Mouse (Mus musculus): ENCODE data around the gene Ap2b1. TPM values are rescaled to one million over a fixed set of nuclear protein-coding genes. Genes with fewer than 3 reads are reported as not detected.

The Ap2b1 gene
- total RNA-seq, 2 experiments from 2014 or later, result 34.3 to 35.7 TPM

GRCm38 (mm10) chr11:83432533-83432932, 133.7 kb downstream of the Ap2b1 start:
- intact Hi-C loops (cut with DNase I; ENCODE audit: low total_unique reads), result no loop called here
- no peak for DNase-seq

GRCm38 (mm10) chr11:83437377-83437776, 138.6 kb downstream of the Ap2b1 start, which contains the start of gene 1700020L24Rik:
Gene 1700020L24Rik (plus strand): TSS chr11:83437677.
- intact Hi-C loops (cut with DNase I; ENCODE audit: low total_unique reads), result no loop called here
- no peak for DNase-seq

- intact Hi-C loops (cut with DNase I; ENCODE audit: low total_unique reads), result no loop called here
- DNase-seq, result no peak
Observed at GRCm38 (mm10) chr11:83439426-83440060, 140.7 kb downstream of the Ap2b1 start.

DNA sequence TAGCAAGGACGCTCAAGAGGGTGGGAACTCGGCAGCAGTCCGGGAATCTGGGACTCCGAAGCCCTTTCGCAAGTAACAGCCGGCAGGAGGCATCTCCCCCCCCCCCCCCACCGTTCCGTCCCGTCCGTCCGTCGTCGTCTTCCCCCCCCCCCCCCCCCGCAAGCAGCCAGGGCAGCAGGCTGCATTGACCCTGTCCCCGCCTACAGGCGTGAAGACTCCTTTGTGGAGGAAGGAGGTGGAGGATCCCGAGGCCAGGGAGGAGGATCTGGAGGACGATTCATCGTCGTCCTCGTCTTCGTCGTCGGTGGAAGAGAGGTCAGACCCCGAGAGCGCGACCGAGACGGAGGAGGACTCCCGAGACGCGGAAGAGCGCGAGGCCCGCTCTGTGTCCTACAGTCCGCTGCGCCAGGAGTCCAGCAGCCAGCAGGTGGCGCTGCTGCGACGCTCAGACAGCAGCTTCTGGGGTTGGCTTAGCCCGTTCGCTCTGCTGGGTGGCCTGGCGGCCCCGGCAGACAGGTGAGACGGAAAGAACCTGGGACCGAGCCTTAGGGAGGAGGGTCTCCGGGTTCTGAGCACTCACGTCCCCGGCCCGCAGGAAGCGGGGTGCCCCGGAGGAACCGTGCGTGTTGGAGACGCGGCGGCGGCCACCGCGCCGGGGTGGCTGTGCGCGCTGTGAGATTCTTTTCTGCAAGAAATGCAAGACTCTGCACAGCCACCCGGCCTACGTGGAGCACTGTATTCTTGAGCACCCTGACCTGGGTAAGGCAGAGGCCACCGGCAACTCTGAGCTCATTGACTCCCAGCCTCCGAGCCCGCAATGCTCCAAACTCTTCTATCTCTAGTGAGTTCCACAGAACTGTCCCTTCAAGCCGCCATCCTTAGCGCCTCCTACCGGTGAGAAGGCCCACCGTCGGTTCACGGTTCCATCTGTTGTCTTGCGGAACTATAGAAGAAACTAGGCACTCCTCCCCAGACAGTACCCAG, 141.5 kb downstream of the Ap2b1 start:
- intact Hi-C loops (cut with DNase I; ENCODE audit: low total_unique reads), result no loop called here
- DNase-seq, result peak; percentile 82

DNA sequence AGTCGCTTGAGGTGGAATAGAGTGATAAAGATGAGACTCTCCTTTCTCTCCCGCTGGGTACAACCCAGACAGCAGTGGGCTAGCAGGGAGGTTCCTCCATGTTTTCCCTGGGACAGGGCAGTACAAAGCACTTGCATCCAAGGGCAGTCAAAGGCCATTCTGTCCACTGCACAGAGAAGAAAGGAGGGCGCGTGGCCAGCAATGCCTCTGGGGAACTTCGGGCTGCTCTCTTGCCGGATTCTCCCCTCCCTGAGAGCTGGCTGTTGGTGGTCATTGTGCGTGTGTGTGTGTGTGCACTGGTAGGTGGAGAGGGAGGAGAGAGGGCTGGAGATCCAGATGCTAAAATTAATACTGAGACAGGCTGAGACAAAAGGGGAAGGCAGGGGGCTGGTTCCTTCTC, 142.4 kb downstream of the Ap2b1 start:
- intact Hi-C loops (cut with DNase I; ENCODE audit: low total_unique reads), result no loop called here
- DNase-seq, result peak; percentile 49

- DNase-seq, result peak; percentile 64
- intact Hi-C loops (cut with DNase I; ENCODE audit: low total_unique reads), result loop anchor here (2.0 kb wide), 1 partner anchor 26 kb away; no protein-coding TSS in a partner anchor
Observed at GRCm38 (mm10) chr11:83442596-83443267, 143.9 kb downstream of the Ap2b1 start.

DNA sequence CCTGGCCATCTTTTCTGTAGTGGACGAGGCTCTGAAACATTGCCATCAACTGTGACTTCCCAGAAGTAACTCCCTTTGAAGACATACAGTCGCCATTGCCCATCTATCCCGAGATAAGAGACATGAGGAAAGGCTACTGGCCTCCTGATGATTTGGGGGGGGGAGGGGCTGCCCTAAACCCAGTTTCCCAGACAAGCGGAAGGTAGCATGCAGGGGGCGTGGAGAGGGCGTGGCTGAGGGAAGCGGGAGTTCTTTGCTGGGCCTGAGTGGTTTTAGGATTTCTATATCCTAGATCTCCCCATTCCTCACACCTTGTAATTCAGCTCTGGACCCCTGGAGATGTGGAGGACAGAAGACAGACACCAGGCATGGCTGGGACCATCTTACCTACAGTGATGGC, 145.0 kb downstream of the Ap2b1 start:
- intact Hi-C loops (cut with DNase I; ENCODE audit: low total_unique reads), result loop anchor here (2.0 kb wide), 1 partner anchor 25 kb away; no protein-coding TSS in a partner anchor
- no peak for DNase-seq

DNA sequence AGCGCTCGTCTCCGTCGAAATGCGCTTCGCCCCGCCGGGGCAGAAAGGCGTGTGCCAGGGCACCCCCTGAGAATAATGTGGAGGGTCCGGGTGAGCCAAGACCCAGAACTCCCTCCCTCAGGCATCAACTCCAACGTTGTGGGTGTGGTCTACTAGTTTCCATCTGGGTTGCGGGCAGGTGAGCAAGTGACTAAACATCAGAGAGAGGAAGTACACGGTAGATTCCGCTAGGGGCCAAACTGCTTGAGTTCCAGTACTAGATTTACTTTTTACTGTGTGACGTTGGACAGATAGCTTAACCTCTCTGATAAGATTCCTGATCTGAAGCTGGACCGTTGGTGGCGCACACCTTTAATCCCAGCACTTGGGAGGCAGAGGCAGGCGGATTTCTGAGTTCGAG, 146.2 kb downstream of the Ap2b1 start:
- intact Hi-C loops (cut with DNase I; ENCODE audit: low total_unique reads), result no loop called here
- no peak for DNase-seq

DNA sequence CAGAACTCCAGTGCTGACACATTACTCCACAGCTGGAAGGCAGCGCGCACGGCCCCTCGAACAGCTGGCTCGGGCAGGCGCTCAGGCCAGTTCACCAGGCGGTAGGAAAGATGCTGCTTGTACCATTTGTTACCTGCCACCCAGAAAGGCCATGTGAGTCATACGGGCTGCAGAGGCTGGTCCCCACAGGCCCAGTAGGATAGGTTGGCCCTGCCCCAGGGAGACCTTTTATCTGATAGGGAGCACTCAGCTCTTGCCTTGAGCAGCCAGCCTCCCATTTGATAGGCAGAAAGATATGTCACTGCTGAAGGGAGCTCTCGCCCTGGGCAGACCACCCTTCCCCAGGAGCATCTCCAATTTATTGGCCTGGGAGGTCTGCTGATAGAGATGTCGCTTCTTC, 148.8 kb downstream of the Ap2b1 start:
- peak; percentile 14 for DNase-seq
- intact Hi-C loops (cut with DNase I; ENCODE audit: low total_unique reads), result no loop called here

GRCm38 (mm10) chr11:83448021-83448926, 149.4 kb downstream of the Ap2b1 start:
- DNase-seq, result peak; percentile 44
- intact Hi-C loops (cut with DNase I; ENCODE audit: low total_unique reads), result no loop called here

DNA sequence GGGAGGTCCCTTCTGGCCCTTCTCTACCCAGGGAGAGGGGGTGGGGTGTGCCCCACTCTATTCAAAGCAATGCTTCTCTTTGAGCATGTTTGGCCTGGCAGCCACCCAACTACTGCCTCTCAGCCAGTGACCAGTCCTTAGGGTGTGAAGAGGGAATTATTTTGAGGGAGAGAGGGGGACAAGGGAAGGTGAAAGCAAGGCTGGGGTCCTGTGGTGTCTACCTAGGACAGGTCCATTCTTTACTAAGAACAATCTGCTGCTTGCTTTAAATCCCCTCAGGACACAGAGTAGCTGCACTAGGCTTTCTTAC, 150.1 kb downstream of the Ap2b1 start:
- peak; percentile 25 for DNase-seq
- intact Hi-C loops (cut with DNase I; ENCODE audit: low total_unique reads), result no loop called here

DNA sequence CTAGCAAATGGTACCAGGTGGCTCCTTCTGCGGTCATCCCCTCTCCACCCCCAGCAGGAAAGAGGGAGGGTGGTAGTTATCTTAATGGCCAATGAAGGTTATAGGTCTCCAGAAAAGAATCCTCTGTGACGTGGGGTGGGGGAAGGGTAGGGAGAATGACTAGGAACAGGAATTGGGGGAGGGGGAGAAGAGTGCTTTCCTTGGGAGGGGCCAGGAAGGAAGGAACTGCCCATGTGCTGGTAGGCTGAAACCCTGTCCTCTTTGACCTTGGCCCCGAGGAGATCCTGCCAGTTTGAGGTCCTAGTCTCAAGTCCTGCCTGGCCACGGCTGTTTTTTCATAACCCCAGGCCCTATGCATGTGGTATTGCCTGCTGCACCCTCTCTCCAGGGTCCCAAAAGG, 150.5 kb downstream of the Ap2b1 start:
- DNase-seq, result no peak
- intact Hi-C loops (cut with DNase I; ENCODE audit: low total_unique reads), result no loop called here

GRCm38 (mm10) chr11:83450550-83450949, 151.7 kb downstream of the Ap2b1 start:
- intact Hi-C loops (cut with DNase I; ENCODE audit: low total_unique reads), result no loop called here
- DNase-seq, result no peak

GRCm38 (mm10) chr11:83451281-83451680, 152.5 kb downstream of the Ap2b1 start:
- intact Hi-C loops (cut with DNase I; ENCODE audit: low total_unique reads), result no loop called here
- DNase-seq, result no peak

GRCm38 (mm10) chr11:83454548-83454947, 155.7 kb downstream of the Ap2b1 start:
- intact Hi-C loops (cut with DNase I; ENCODE audit: low total_unique reads), result no loop called here
- no peak for DNase-seq
